Comparison of ENCODE assay signal across 1 mouse cellular context in the genomic region with DNA sequence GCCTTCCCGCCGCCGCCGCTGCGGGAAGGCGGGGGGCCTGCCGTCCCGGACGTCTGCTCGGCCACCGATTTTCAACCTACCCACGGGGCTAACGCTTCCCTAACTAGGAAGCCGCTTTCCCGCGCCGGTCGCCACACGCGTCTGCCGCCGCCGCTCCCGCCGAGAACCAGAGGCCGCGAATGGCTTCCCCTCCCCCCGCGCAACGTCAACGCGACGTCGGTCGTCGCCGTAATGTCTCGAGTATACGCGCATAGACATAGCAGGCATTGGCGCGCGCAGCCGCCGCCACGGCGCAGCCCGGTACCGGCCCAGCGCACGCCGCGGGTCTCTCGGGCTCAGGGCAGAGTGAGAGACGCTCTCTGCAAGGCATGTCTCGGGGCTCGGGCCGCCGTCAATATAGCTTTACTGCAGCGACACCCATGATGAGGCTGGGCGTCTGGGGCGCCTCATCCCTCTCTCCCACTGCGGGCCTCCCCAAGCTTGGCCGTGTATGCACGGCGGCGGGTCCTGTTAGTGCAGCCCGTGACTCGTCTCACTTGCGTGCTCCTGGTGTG.
TF ChIP-seq lines count a peak whose summit lies in the region.

A gene (minus strand): TSS at position 180 of the 554 bp plus-strand sequence.

TF ChIP-seq in MEL, 35 proteins besides CTCF, POLR2A, EP300 and RAD21 (continued from another document):
- TF ChIP-seq TBP (IDR thresholded peaks at IDR 0.05; ENCODE audit: low read depth, low read length) (peak; percentile 58), BHLHE40 (IDR thresholded peaks at IDR 0.05; ENCODE audit: borderline replicate concordance, low read depth, low read length) (no peak), POLR2AphosphoS5 (IDR thresholded peaks at IDR 0.05; ENCODE audit: borderline replicate concordance, low read depth, low read length) (no peak), USF2 (IDR thresholded peaks at IDR 0.05; ENCODE audit: borderline replicate concordance in 1 of 2, insufficient read depth in 1 of 2, low read depth in 1 of 2, low read length in 2 of 2) (no peak)
